Mouse (Mus musculus) myocyte (in vitro differentiated cells): ENCODE results near the gene Milr1. TPM values are rescaled to one million over a fixed set of nuclear protein-coding genes. Genes with fewer than 3 reads are reported as not detected.

ENCODE experiments used
- H3K27me3 ChIP-seq: one replicate; pipeline ENCODE4 v1.6.1; 2011; ENCODE audit not compliant: control insufficient read depth, insufficient read depth, insufficient read length
- H3K36me3 ChIP-seq: one replicate; pipeline ENCODE4 v1.6.1; 2011; ENCODE audit not compliant: control insufficient read depth, insufficient read depth
- H3K4me2 ChIP-seq: one replicate; pipeline ENCODE4 v1.6.1; 2011; ENCODE audit warnings: low read depth, control low read depth
- H3K4me3 ChIP-seq: one replicate; pipeline ENCODE4 v1.5.1; 2011; ENCODE audit warnings: mild to moderate bottlenecking, control low read depth, moderate library complexity
- H3K79me2 ChIP-seq: one replicate; pipeline ENCODE4 v1.6.1; 2011; ENCODE audit not compliant: control insufficient read depth, insufficient read depth
- H3ac ChIP-seq: one replicate; pipeline ENCODE4 v1.6.1; 2011; ENCODE audit not compliant: control insufficient read depth, insufficient read length
- CEBPB ChIP-seq: IDR thresholded peaks from 2 replicates; pipeline ENCODE4 v1.6.1; 2011; ENCODE audit warnings: mild to moderate bottlenecking, moderate library complexity; ENCODE audit not compliant: poor library complexity, insufficient read depth, severe bottlenecking
- E2F4 ChIP-seq: IDR thresholded peaks from one replicate; pipeline ENCODE4 v1.6.1; 2011; ENCODE audit warnings: mild to moderate bottlenecking, control low read depth, moderate library complexity; ENCODE audit not compliant: insufficient read depth
- MAX ChIP-seq: IDR thresholded peaks from one replicate; pipeline ENCODE4 v1.6.1; 2011; ENCODE audit warnings: low read depth, mild to moderate bottlenecking, control low read depth
- MYOD1 ChIP-seq, 3 experiments: IDR thresholded peaks; one replicate each; pipeline ENCODE4 v1.6.1; 2011; ENCODE audit warnings: control low read depth in 2 of 3, low read depth in 2 of 3, mild to moderate bottlenecking in 2 of 3, moderate library complexity in 1 of 3; ENCODE audit not compliant: insufficient read length in 2 of 3, control insufficient read depth in 1 of 3
- MYOG ChIP-seq, 3 experiments: IDR thresholded peaks; one replicate each; pipeline ENCODE4 v1.6.1; 2011; ENCODE audit warnings: control low read depth in 2 of 3, low read depth in 2 of 3, mild to moderate bottlenecking in 2 of 3; ENCODE audit not compliant: insufficient read length in 2 of 3, control insufficient read depth in 1 of 3, insufficient read depth in 1 of 3
- POLR2A ChIP-seq: IDR thresholded peaks from one replicate; pipeline ENCODE4 v1.6.1; 2011; ENCODE audit warnings: low read depth, mild to moderate bottlenecking, control low read depth, moderate library complexity; ENCODE audit not compliant: insufficient read length
- POLR2AphosphoS2 ChIP-seq: IDR thresholded peaks from one replicate; pipeline ENCODE4 v1.6.1; 2011; ENCODE audit warnings: low read depth, control low read depth; ENCODE audit not compliant: insufficient read length
- REST ChIP-seq: IDR thresholded peaks from one replicate; pipeline ENCODE4 v1.6.1; 2011; ENCODE audit warnings: mild to moderate bottlenecking, control low read depth, moderate library complexity; ENCODE audit not compliant: insufficient read depth, insufficient read length
- SRF ChIP-seq: IDR thresholded peaks from one replicate; pipeline ENCODE4 v1.6.1; 2011; ENCODE audit warnings: low read depth; ENCODE audit not compliant: control insufficient read depth, insufficient read length
- TCF12 ChIP-seq: IDR thresholded peaks from one replicate; pipeline ENCODE4 v1.6.1; 2011; ENCODE audit warnings: mild to moderate bottlenecking, control low read depth; ENCODE audit not compliant: poor library complexity, insufficient read depth, severe bottlenecking
- TCF3 ChIP-seq: IDR thresholded peaks from one replicate; pipeline ENCODE4 v1.6.1; 2011; ENCODE audit warnings: low read depth, control low read depth; ENCODE audit not compliant: insufficient read length
- USF1 ChIP-seq: IDR thresholded peaks from one replicate; pipeline ENCODE4 v1.6.1; 2011; ENCODE audit warnings: low read depth, mild to moderate bottlenecking, control low read depth, moderate library complexity
- polyA plus RNA-seq: library from polyadenylated mRNA; unstranded; fragments of >200 nt; fragmentation: generic; extraction: Trizol; gene quantifications from one replicate; pipeline ENCODE4 v1.2.1, GENCODE M21; 2012; ENCODE audit warnings: missing spikeins

Milr1 gene
- polyA plus RNA-seq, 1 experiment = 7.7 TPM

- Histone ChIP-seq H3K4me2 (peak within 1 kb of the TSS; percentile 58), H3K79me2 (no peaks in the 10 kb centered on the region), H3K4me3 (peak within 1 kb of the TSS; percentile 2), H3K36me3 (no peaks in the 10 kb centered on the region), H3K27me3 (no peaks in the 10 kb centered on the region), H3ac (no peak within 1 kb of the TSS)
- TF ChIP-seq TCF12 = no peak
- TF ChIP-seq POLR2AphosphoS2 = no peak
- no peak for TF ChIP-seq USF1
- TF ChIP-seq CEBPB = no peak
- TF ChIP-seq POLR2A = no peak
- TF ChIP-seq REST = no peak
- no peak for TF ChIP-seq TCF3
- no peak for TF ChIP-seq SRF
- no peak for TF ChIP-seq MAX
- TF ChIP-seq MYOG (IDR thresholded peaks at IDR 0.05; ENCODE audit: control insufficient read depth in 1 of 3, insufficient read depth in 1 of 3, insufficient read length in 2 of 3, low read depth in 2 of 3) = no peak
- no peak for TF ChIP-seq MYOD1 (IDR thresholded peaks at IDR 0.05; ENCODE audit: control insufficient read depth in 1 of 3, insufficient read length in 2 of 3, low read depth in 2 of 3)
Observed at GRCm38 (mm10) chr11:106750121-106750751, 790 bp upstream of the Milr1 start, which contains the start of gene Pecam1. Gene Pecam1, minus strand, starts transcription at chr11:106750628.

GRCm38 (mm10) chr11:106752103-106752502 lies 1.1 kb downstream of the Milr1 start:
- peak overlapping the region; percentile 58 for H3K4me2 ChIP-seq
- TF ChIP-seq USF1 (no peak), TCF3 (no peak), E2F4 (no peak), TCF12 (no peak), CEBPB (no peak), POLR2A (no peak), REST (no peak), SRF (no peak), MAX (no peak), MYOD1 (IDR thresholded peaks at IDR 0.05; ENCODE audit: control insufficient read depth in 1 of 3, insufficient read length in 2 of 3, low read depth in 2 of 3) (no peak)
- peak overlapping the region; percentile 2 for H3K4me3 ChIP-seq
- no peak overlapping the region for H3ac ChIP-seq
- H3K36me3 ChIP-seq = no peaks in the 10 kb centered on the region
- H3K79me2 ChIP-seq = no peaks in the 10 kb centered on the region
- no peaks in the 10 kb centered on the region for H3K27me3 ChIP-seq

GRCm38 (mm10) chr11:106753314-106753713 lies 2.3 kb downstream of the Milr1 start:
- TF ChIP-seq SRF (no peak), MAX (no peak), REST (no peak), E2F4 (no peak), USF1 (no peak), CEBPB (no peak), POLR2AphosphoS2 (no peak), POLR2A (no peak), MYOG (IDR thresholded peaks at IDR 0.05; ENCODE audit: control insufficient read depth in 1 of 3, insufficient read depth in 1 of 3, insufficient read length in 2 of 3, low read depth in 2 of 3) (no peak), TCF12 (no peak), TCF3 (no peak), MYOD1 (IDR thresholded peaks at IDR 0.05; ENCODE audit: control insufficient read depth in 1 of 3, insufficient read length in 2 of 3, low read depth in 2 of 3) (no peak)
- Histone ChIP-seq H3K27me3 (no peaks in the 10 kb centered on the region), H3ac (no peak overlapping the region), H3K4me2 (no peak overlapping the region), H3K36me3 (no peaks in the 10 kb centered on the region), H3K4me3 (no peak overlapping the region), H3K79me2 (no peaks in the 10 kb centered on the region)

- Histone ChIP-seq H3K4me3 (no peak overlapping the region), H3K36me3 (no peaks in the 10 kb centered on the region), H3K79me2 (no peaks in the 10 kb centered on the region), H3ac (no peak overlapping the region), H3K27me3 (no peaks in the 10 kb centered on the region), H3K4me2 (no peak overlapping the region)
- TF ChIP-seq MYOG (IDR thresholded peaks at IDR 0.05; ENCODE audit: control insufficient read depth in 1 of 3, insufficient read depth in 1 of 3, insufficient read length in 2 of 3, low read depth in 2 of 3) = no peak
- no peak for TF ChIP-seq TCF12
- no peak for TF ChIP-seq E2F4
- TF ChIP-seq USF1 = no peak
- no peak for TF ChIP-seq POLR2AphosphoS2
- no peak for TF ChIP-seq POLR2A
- no peak for TF ChIP-seq SRF
- TF ChIP-seq TCF3 = no peak
- TF ChIP-seq CEBPB = no peak
- no peak for TF ChIP-seq REST
- TF ChIP-seq MAX = no peak
- TF ChIP-seq MYOD1 (IDR thresholded peaks at IDR 0.05; ENCODE audit: control insufficient read depth in 1 of 3, insufficient read length in 2 of 3, low read depth in 2 of 3) = no peak
Observed at GRCm38 (mm10) chr11:106755583-106755982, 4.6 kb downstream of the Milr1 start.

- TF ChIP-seq POLR2AphosphoS2 = no peak
- TF ChIP-seq MYOD1 (IDR thresholded peaks at IDR 0.05; ENCODE audit: control insufficient read depth in 1 of 3, insufficient read length in 2 of 3, low read depth in 2 of 3) = no peak
- no peak for TF ChIP-seq SRF
- TF ChIP-seq POLR2A = no peak
- no peak for TF ChIP-seq E2F4
- TF ChIP-seq CEBPB = no peak
- no peak for TF ChIP-seq TCF3
- no peak for TF ChIP-seq MAX
- no peak for TF ChIP-seq MYOG (IDR thresholded peaks at IDR 0.05; ENCODE audit: control insufficient read depth in 1 of 3, insufficient read depth in 1 of 3, insufficient read length in 2 of 3, low read depth in 2 of 3)
- no peak for TF ChIP-seq REST
- TF ChIP-seq TCF12 = no peak
- TF ChIP-seq USF1 = no peak
- no peak overlapping the region for H3ac ChIP-seq
- no peak overlapping the region for H3K4me2 ChIP-seq
- H3K79me2 ChIP-seq = no peaks in the 10 kb centered on the region
- no peaks in the 10 kb centered on the region for H3K36me3 ChIP-seq
- H3K27me3 ChIP-seq = no peaks in the 10 kb centered on the region
- H3K4me3 ChIP-seq = no peak overlapping the region
Observed at GRCm38 (mm10) chr11:106759028-106759427, 8.0 kb downstream of the Milr1 start.
